Mouse (Mus musculus) layer of hippocampus, postnatal 36 days (tissue): ENCODE results near the gene Cdx2. TPM values are rescaled to one million over a fixed set of nuclear protein-coding genes. Genes with fewer than 3 reads are reported as not detected.

Experiments used
- DNase-seq, 2 experiments: peaks; one replicate each; pipeline ENCODE4 v3.0.0; 2022
- total RNA-seq, 2 experiments: library from RNA; stranded (reverse); gene quantifications; 2 replicates each; pipeline ENCODE4 v1.2.3; 2021

The Cdx2 gene
- total RNA-seq, 2 experiments from 2014 or later: not detected

DNA sequence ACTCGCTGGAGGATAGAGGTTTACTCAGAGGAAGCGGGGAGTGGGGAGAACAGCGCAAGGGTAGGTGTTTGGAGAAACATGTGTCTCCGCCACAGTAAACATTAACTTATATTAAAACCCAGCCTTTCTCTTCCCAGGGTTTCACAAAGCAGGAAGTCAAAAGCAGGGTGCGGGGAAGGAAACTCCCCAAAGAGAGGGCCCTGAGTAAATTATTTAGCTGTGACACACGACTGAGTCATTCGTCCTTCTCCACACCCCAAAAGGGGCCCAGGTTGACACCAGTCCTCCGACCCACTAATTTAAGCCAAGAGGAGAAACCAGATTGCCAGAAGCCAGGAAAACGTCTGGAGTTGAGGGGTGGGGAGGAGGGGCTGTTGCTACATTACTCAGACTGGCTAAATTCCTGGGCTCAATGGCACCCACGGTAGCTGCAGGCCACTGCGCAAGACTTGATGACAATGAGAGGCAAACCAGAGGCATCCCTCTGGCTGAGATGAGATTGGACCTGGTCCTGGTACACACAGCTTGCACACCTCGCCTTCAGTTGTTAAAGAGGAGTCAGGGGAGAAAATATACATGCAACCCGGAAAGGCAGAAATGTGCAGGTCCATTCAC is 14.5 kb downstream of the Cdx2 start:
- no peak for DNase-seq

DNA sequence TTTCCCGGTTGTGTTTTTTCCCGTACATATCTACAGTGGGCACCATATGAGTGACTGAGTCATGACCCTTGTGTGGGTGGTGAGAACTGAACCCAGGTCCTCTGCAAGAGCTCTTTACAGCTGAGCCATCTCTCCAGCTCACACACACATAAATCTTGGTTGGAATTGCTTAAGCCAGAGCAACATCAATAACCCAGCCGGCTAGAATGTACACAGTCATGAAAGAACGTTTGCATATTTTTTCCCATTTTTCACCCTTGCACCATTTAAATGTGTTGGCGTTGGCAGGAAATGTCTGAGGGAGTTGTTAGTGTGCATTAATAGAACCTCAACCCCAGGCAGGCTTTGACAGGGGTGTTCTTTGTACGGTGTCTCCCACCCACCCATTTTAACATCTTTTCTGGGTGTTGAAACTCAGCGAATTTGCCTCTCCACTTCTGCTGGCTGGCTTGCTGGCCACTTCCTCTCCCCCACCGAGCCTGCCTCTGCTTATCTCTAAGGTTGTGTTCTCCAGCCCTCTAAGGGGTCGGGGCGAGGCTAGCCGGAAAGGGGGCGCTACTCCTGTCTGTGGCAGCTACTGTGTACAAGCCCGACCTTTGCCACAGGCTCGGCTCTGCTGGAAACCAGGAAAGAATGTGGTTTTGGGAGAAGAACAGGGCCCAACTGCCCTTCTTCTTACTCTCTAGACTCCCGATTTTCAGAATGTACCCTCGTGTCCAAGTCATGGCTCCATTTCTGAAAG is 15.1 kb downstream of the Cdx2 start:
- no peak for DNase-seq

DNA sequence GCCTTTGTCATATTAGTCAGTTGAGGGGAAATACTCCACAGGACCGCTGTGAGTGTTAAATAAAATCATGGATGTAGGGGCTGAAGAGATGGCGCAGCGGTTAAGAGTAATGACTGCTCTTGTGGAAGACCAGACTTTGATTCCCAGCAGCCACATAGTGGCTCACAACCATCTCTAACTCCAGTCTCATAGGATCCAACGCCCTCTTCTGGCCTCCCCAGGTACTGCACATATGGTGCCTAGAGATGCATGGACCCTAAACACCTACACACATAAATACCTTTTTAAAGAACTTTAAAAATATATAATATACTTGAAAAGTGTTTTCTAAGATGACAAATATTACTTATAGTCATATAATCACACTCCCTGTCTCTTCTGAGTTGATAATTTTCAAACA is 22.7 kb downstream of the Cdx2 start:
- no peak for DNase-seq

DNA sequence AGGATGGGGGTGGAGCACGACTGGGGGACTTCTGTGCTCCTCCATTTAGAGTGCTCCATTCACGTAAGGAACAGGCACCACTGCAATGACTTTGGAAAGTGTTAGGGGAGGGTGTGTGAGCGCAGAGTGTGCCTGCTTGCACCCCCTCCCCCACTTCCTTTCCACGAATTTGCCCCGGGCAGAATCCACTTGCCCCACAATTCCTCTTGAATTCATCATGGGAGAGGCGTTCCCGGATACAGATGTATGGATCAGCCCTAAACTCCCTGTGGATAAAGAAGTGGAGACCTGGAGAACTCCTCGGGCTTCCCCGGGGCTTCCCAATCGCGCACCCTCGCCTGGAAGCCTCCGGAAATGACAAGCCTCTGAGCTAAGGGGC is 29.5 kb downstream of the Cdx2 start:
- DNase-seq: no peak

DNA sequence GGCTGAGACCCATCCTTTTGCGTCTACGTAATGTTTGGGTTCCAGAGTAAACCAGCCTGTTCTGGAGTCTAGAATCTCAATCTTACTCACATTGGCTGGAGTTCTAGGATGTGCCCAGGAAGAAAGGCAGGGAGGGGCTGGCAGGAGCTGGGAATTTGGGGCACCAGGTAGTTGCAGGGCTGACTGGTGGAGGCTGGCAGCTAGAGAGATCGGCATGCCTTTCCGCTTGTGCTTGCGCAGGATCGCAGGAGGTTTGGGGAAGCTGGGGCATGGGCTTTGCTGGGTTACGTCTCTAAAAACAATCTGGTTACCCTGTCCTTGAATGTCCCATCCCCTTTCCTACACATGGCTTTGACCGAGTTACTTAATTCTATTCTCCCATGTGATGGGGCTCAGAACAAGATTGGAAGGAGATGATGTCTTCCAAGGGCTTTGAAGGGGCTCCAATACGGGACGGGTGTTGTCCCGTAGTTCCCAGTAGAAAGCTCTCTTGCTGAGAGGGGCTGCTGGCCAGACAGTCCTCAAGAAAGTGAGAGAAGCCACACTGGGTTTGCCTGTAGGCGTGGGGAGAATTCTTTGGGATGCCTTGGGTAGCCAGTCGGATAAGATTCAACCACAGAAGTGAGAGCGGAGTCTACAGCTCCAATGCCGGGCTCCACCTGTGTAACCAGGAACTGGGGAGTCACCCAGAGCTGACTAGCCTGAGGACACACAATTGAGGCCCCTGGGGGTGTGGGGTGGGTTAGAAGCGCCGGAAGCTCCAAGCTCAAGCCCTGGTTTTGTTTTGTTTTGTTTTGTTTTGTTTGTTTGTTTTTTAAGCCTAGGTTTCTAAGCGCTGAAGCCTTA is 30.1 kb downstream of the Cdx2 start:
- DNase-seq: no peak

DNA sequence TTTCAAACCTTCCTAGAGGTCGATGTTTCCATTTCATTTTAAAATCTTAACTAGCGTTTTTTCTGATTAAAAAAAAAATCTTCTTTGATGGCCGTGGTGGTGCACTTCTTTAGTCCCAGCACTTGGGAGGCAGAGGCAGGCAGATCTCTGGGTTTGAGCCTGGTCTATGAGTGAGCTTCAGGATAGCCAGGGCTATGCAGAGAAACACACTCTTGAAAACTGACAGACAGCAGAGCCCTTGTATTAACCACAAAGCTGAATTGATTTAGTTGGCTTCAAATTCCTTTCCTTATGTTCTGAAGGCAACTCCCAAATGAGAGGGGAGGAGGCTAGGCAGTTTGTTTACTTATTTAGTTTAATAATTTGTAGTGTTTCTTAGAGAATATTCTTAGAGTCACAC is 31.3 kb downstream of the Cdx2 start:
- DNase-seq: no peak

DNA sequence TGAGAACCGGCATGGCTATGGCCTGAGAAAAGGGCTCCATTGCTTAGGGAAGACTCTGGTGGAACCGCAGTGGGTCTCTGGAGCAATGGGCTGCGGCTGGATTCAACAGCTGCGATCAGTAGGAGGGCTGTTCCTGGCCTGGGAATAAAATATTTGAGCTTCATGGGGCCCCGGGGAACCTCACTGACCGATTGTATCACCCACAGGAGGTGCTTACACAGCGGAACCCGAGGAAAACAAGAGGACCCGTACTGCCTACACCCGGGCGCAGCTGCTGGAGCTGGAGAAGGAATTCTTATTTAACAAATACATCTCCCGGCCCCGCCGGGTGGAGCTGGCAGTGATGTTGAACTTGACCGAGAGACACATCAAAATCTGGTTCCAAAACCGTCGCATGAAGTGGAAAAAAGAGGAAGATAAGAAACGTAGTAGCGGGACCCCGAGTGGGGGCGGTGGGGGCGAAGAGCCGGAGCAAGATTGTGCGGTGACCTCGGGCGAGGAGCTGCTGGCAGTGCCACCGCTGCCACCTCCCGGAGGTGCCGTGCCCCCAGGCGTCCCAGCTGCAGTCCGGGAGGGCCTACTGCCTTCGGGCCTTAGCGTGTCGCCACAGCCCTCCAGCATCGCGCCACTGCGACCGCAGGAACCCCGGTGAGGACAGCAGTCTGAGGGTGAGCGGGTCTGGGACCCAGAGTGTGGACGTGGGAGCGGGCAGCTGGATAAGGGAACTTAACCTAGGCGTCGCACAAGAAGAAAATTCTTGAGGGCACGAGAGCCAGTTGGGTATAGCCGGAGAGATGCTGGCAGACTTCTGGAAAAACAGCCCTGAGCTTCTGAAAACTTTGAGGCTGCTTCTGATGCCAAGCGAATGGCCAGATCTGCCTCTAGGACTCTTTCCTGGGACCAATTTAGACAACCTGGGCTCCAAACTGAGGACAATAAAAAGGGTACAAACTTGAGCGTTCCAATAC is 32.6 kb downstream of the Cdx2 start:
- DNase-seq: no peak

DNA sequence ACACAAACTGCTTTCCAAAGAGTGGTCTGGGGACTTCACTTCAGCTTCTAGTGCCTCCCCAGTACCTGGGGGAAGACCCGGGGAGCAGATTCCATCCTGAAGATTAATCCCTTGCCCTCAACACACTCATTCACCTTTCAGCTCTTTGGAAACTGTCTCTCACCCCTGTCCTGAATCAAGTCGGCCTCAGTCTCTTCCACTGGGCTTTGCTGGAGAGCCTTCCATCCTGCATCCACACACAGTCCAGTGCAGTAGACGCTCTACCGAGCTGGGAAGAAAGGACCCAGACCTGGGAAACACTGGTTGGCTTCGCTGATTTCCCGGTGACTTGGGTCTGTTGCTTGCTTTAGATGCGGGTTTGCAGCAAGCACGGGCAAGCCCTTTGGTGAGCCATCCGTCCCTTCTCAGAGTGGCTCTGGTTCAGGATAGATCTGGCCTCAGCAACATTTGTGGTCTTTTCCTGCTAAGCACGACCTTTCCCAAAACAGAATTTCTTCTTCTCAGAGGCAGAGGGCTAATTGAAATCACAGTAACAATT is 34.2 kb downstream of the Cdx2 start:
- DNase-seq: no peak

DNA sequence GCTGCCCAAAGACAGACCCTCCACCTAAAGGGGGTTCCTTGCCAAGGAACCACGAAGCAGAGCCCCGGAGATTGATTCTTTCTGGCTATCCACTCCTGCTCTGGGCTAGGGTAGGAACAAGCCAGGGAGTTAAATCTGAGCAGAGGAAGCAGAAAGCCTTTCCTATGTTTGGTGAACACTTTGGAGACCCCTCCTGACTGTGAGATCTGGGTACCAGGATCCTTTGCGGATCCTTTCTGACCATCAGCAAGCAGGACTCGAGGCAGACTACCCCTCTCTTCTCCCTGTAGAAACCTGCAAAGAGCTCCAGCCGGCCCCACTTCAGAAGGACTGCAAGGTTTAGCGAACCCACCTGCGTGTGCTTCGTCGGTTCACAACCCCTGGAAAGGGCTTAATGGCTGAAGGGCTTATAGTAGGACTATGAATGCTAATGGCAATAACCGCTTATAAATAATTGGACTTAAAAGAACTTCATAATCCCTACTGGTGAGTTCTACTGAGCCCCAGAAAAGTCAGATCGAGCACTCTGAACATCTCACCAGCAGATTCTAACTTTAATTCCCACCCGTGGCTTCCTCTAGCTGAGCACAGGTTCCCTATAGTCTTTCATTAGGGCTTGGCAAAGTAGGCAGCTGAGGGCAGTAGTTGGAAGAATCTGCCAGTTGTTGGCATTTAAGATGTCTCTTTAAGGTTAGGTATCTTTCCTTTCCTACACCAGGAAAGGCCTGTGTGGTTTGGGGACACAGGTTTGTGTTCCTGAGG is 34.8 kb downstream of the Cdx2 start:
- DNase-seq: no peak

DNA sequence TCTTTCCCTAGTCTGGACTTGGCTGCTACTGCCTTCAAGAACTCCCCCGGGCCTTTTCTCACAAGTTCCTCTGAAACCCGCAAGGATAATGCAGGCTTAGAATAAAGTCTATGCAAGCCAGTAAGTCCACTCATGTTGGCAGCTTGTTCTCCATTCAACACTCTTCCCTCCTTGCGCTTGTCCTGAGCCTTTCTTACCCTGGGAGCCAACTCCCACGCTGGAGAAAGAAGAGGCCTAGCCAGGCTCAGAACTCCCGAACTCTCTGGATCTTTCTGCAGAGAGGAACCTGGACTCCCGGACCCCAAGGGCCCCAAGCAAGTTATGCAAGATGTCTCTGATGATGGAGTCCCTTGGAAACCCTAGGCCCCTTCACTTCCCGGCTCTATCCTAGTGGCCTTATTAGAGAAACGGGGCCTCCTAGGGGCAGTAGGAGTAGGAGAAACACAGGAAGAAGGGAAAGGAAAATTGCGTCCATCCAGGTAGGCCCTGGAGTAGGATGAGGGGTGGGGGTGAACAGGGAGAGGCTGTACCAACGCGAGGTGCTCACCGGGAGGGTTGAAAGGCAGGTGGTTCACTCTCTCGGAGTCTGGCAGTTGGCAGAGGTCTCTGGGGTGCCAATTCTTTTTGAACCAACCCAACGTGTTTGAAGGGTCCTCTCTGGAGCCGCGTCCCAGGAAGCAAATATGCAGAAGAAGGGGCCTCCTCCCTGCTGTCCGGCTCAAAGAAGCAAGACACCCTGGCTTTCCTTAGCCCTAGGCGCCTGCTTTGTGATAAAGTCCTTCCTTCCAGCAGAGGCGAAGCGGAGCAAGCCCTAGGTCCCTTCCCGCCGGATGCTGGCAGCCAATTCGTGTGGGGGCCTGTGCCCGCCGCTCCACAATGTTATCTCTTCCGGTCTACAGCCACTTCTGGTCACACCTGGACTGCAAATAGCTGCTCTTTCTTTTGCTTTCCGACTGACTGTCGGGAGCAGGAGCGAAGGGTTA is 36.1 kb downstream of the Cdx2 start:
- DNase-seq: no peak

DNA sequence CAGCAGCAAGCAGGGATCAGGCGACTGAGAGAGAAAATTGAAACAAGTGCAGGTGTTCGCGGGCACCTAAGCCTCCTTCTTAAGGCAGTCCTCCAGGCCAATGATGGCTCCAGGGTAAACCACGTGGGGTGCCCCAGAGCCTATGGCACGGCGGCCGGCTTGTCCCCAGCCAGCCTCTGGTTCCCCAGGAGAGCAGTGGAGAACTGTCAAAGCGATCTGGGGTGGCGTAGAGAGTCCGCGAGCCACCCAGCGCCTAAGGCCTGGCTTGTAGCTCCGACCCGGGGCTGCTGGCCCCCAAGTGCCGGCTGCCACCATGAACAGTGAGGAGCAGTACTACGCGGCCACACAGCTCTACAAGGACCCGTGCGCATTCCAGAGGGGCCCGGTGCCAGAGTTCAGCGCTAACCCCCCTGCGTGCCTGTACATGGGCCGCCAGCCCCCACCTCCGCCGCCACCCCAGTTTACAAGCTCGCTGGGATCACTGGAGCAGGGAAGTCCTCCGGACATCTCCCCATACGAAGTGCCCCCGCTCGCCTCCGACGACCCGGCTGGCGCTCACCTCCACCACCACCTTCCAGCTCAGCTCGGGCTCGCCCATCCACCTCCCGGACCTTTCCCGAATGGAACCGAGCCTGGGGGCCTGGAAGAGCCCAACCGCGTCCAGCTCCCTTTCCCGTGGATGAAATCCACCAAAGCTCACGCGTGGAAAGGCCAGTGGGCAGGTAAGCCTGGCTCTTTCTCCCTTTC is 37.0 kb downstream of the Cdx2 start, which contains the start of gene Pdx1:
TSS of gene Pdx1 (plus strand) at position 34 of the 747 bp plus-strand sequence.
- no peak for DNase-seq

DNA sequence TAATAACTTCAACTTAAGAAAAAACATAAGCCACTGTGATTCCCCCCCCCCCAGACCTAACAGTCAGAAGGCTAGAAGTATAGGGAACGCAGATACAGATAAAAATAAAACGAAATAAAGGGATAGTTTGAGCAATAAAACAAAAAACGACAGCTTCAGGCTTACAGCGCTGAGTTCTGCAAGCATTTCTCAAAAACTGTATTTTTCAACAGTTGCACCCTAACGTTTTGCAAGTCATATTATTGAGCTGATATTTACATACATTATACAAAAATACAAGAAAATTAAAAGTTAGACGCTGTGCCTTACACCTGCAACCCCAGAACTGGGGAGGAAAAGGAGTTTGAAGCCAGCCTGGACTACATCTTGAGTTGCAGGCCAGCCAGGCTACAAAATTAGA is 37.7 kb downstream of the Cdx2 start:
- no peak for DNase-seq

DNA sequence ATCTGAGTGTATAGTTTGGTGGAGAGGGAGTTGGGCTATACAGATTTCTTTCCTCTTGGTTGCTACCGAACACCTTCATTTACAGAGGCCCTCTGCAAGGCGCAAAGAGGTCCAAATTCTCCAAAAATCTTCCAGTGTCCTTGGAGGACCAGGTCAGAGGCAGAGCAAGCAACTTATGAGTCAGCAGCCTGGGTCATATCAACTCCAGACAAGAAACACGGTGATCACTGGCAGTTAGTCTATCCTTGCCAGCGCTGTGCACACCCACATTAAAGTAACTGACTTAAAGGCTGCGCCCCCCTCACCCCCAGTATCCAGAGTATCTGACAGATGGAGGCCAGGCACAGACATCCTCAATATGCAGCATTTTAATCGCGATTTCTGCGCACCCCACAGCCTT is 38.3 kb downstream of the Cdx2 start:
- no peak for DNase-seq

DNA sequence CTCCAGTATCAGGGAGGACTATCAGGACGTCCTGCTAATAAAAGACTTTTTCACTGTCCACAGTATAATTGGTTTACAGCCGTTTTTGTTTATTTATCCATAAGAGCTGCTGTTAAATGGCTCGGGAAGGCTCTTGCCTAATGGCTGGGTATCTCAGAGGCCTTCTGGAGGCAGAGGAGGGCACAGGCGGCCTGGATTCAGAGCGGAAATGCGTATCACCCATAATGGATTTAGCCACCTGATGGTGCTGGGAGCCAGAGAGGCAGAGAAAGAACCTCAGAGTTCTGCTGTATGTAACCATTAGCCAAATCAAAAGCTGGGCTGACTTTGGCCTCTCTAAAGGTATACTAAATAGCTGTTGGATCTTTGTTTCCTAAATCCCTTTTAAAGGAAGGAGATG is 39.6 kb downstream of the Cdx2 start:
- no peak for DNase-seq

DNA sequence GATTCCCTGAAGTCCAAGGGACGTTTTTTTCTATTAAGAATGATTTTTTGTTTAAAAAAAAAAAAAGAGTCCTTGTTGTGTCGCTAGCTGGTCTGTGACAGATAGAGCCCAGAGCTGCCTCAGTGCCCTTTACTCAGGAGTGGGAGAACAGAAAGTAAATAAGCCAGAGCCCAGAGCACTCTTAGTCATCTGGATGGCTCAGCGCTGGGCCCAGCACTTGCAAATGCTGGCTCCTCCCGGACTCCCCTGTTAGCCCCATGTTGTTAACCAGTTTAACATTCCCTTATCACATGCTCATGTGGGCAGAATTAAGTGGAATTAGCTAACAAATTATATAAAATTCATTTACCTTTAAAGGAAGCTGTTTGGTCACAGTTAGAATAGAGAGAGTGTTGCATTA is 43.1 kb downstream of the Cdx2 start:
- no peak for DNase-seq

DNA sequence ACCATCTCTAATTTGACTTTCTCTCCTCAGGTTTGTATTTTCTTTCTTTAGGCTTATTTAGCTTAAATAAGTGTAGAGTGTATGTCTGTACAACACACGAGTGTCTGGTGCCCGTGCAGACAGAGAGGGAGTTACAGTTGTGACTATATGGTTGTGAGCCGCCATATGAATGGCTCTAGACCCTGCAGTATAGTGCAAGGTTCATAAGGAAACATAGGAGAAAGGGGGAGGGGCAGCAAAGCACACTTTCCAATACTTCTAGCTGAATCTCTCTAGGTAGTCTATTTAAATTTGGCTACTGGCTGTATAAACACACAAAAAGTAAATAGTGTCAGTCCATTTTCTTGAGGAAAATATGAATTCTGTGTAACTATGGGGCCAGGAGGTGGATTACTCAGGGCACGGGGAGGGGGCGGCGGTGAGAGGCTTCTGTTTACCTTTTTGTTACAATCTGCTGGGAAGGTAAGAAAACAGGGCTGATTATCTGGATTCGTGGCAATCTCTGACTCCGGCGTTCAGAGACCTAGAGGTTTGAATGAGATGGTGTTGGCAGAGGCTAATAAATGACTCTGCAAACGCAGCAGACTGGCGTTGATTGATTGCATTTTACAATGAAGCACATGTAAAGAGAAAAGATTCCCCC is 45.0 kb downstream of the Cdx2 start:
- no peak for DNase-seq

DNA sequence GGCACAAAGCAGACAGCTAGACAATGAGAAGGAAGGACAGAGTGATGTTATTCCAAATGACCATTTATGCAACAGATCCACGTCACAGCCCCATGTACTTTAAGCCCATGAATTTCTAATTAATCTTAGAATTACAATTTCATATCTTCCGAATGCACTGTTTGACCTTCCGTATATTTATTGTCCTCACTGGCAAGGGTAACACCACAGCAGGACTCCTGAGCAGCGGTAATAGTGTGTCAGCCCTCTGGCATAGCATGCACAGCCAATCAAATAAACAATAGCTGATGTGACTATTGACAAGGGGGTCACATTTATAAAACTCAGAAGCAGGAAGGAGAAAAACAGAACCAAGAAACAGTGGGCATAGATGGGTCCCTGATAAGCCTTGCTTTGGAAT is 46.3 kb downstream of the Cdx2 start:
- DNase-seq: no peak

DNA sequence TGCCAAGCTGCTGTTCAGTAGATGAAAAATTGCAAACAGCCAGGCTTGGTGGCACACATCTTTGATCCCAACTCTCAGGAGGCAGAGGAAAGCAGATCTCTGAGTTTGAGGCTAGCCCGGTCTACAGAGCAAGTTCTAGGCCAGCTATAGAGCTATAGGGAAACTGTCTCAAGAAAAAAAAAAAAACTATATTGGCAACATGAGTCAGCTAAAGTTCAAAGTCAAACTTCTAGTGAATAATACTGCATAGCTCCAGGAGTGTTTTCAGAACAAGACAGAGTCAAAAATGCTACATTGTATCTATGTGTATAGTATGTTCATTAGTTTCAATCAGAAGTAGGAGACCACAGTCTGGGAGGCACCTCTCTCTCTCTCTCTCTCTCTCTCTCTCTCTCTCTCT is 46.9 kb downstream of the Cdx2 start:
- no peak for DNase-seq
